Mouse (Mus musculus): Measurements from ENCODE around the gene 4930590J08Rik. TPM values are rescaled to one million over a fixed set of nuclear protein-coding genes. Genes with fewer than 3 reads are reported as not detected.

The 4930590J08Rik gene
- total and polyA plus RNA-seq, 3 experiments = 0.33 to 0.42 TPM; not detected in 1

DNA sequence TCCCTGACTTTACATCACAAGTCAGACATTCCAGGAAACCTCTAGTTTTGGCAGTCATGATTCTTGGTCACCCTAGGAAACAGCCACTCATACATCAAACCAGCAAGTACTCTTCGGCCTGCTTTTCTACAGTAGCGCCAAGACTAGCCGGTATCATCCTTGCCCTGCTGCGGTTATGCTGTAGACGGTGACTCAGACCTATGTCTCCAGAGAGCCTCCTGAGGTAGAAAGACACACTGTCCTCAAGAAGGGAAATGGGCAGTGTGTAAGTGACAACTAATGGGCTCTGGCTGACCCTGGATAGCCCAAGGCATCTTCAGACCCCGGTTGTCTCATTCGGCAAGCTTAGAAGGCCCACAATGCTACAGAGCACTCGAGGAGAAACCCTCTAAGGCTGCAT, 62.5 kb downstream of the 4930590J08Rik start:
- Histone ChIP-seq H3K9ac (ENCODE audit: control insufficient read depth, low read depth, low read length, poor library complexity, severe bottlenecking) (no peak overlapping the region), H3K36me3 (ENCODE audit: control insufficient read depth in 1 of 2, insufficient read depth in 2 of 2, low read length in 2 of 2) (no peaks in the 10 kb centered on the region), H3K27me3 (ENCODE audit: control insufficient read depth in 1 of 2, insufficient read depth in 2 of 2, low read length in 2 of 2) (peaks cover 5 to 16% of the 10 kb centered on the region in 2 experiments), H3K79me2 (ENCODE audit: control insufficient read depth, insufficient read depth, low read length, poor library complexity) (no peaks in the 10 kb centered on the region), H3K27ac (ENCODE audit: control insufficient read depth, low read depth, low read length) (no peak overlapping the region), H3K9me3 (replicated peaks; ENCODE audit: insufficient read depth, low read length) (no peaks in the 10 kb centered on the region), H3K4me3 (ENCODE audit: control insufficient read depth in 1 of 2, insufficient read depth in 1 of 2, low read depth in 2 of 2, low read length in 2 of 2) (no peak overlapping the region), H3K4me1 (ENCODE audit: control insufficient read depth in 1 of 2, insufficient read depth in 2 of 2, low read length in 2 of 2) (no peaks in the 10 kb centered on the region)
- no peak for DNase-seq (ENCODE audit: low read depth, low spot score)
- TF ChIP-seq MXI1 (IDR thresholded peaks at IDR 0.05; ENCODE audit: low read depth, low read length) = no peak
- TF ChIP-seq ZMIZ1 (IDR thresholded peaks at IDR 0.05; ENCODE audit: low read depth, low read length) = no peak
- no peak for TF ChIP-seq MYC (IDR thresholded peaks at IDR 0.05; ENCODE audit: low read depth, low read length)
- TF ChIP-seq MEF2A (IDR thresholded peaks at IDR 0.05; ENCODE audit: extremely low read depth, insufficient replicate concordance, low read depth, low read length, poor library complexity, severe bottlenecking) = no peak
- no peak for TF ChIP-seq TBP (IDR thresholded peaks at IDR 0.05; ENCODE audit: low read depth, low read length)
- TF ChIP-seq MAFK (IDR thresholded peaks at IDR 0.05; ENCODE audit: borderline replicate concordance, low read depth, low read length) = no peak
- TF ChIP-seq ZNF384 (IDR thresholded peaks at IDR 0.05; ENCODE audit: low read depth, low read length) = no peak
- TF ChIP-seq ZC3H11A (IDR thresholded peaks at IDR 0.05; ENCODE audit: low read depth, low read length) = no peak
- no peak for TF ChIP-seq NELFE (IDR thresholded peaks at IDR 0.05; ENCODE audit: low read depth, low read length)
- no peak for TF ChIP-seq HCFC1 (IDR thresholded peaks at IDR 0.05; ENCODE audit: low read depth, low read length)

DNA sequence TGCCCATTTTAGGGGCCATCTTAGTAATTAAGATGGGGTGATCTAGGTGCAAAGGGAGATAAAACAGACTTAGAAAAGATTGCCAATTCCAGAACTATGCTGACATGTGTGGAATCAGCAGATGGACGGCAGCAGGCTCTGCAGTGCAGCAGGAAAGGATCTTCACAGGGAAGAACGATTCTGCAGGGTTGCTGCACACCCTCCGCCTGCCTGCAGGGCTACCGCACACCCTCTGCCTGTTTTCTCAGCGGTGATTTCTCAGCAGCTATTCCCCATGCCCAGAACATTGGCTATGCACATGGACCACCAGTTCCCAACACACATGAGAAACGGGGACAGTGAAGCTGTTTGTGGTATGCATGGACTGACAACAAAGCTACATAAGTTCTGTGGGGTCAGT, 63.4 kb downstream of the 4930590J08Rik start:
- Histone ChIP-seq H3K4me3 (ENCODE audit: control insufficient read depth in 1 of 2, insufficient read depth in 1 of 2, low read depth in 2 of 2, low read length in 2 of 2) (no peak overlapping the region), H3K79me2 (ENCODE audit: control insufficient read depth, insufficient read depth, low read length, poor library complexity) (no peaks in the 10 kb centered on the region), H3K36me3 (ENCODE audit: control insufficient read depth in 1 of 2, insufficient read depth in 2 of 2, low read length in 2 of 2) (no peaks in the 10 kb centered on the region), H3K9ac (ENCODE audit: control insufficient read depth, low read depth, low read length, poor library complexity, severe bottlenecking) (no peak overlapping the region), H3K9me3 (replicated peaks; ENCODE audit: insufficient read depth, low read length) (no peaks in the 10 kb centered on the region), H3K4me1 (ENCODE audit: control insufficient read depth in 1 of 2, insufficient read depth in 2 of 2, low read length in 2 of 2) (no peaks in the 10 kb centered on the region), H3K27ac (ENCODE audit: control insufficient read depth, low read depth, low read length) (no peak overlapping the region), H3K27me3 (ENCODE audit: control insufficient read depth in 1 of 2, insufficient read depth in 2 of 2, low read length in 2 of 2) (peaks cover under 1 to 16% of the 10 kb centered on the region in 2 experiments)
- TF ChIP-seq JUND (IDR thresholded peaks at IDR 0.05; ENCODE audit: low read depth, low read length) (no peak), NRF1 (IDR thresholded peaks at IDR 0.05; ENCODE audit: insufficient read depth, low read depth, low read length, poor library complexity, severe bottlenecking) (no peak), ZC3H11A (IDR thresholded peaks at IDR 0.05; ENCODE audit: low read depth, low read length) (no peak), TCF12 (IDR thresholded peaks at IDR 0.05; ENCODE audit: low read depth, low read length) (no peak), GATA1 (IDR thresholded peaks at IDR 0.05; ENCODE audit: low read depth, low read length) (no peak), MAZ (IDR thresholded peaks at IDR 0.05; ENCODE audit: low read depth, low read length) (no peak)
- no peak for DNase-seq (ENCODE audit: low read depth, low spot score)
